Mouse (Mus musculus): ENCODE data around the gene Frs2.

Gene Frs2

DNA sequence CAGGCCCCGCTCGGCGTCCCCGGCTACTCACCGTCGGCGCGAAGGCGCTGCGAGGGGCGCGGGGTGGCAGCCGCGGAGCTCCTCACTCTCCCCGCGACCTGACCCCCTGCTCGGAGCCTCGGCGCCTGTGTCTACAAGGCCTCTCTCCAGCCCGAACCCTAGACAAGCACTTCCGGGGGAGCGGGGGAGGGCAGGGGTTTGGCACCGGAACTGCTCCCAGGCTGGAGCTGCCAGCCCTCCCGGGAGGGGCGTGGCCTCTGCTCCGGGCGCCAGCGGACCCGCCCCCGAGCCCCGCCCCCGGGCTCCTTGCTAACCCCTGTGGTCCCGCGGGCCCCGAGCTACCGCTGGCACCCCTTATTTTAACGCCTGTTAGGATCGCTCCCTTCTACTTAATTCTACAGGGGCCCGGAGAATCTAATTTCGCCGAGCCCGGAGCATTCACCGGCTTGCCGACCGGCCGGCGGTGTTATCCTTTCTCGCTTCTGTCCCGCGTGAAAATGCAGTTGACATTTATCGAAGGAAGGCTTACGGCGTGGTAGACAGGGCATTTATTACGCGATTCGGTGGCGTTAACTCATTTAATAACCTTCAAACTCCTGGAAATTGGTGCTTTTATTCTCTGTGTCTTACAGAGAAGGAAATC is at the start of gene Frs2:
Frs2 (minus strand) TSS at position 174 of the 643 bp plus-strand sequence.
- DNase-seq (ENCODE audit: low spot score in 2 of 2), result peak; percentile 95 to 96

- no peak for DNase-seq (ENCODE audit: low spot score in 2 of 2)
Measured at GRCm38 (mm10) chr10:117196696-117197095, 48.4 kb upstream of the Frs2 start.

- DNase-seq (ENCODE audit: low spot score in 2 of 2), result no peak
Measured at GRCm38 (mm10) chr10:117195748-117196147, 47.4 kb upstream of the Frs2 start.

DNA sequence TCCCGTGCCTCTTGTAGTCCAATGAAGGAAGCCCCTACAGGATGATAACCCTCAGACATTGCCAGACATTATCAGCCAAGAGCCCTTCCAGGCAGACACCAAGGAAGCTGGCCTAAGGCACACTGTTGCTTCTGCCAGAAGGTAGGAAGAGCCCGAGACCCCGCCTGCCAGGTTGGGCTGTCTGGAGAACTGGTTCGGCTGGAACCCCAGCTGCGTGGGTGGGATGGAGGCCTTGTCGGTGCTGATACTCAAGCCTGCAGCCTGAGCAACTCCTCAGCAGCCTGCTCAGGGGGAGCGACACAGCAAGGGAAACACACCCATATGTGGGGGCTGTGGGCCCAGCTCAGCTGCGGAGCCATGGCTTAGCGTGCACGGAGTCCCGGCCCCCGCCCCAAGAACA is 46.7 kb upstream of the Frs2 start:
- no peak for DNase-seq (ENCODE audit: low spot score in 2 of 2)

- no peak for DNase-seq (ENCODE audit: low spot score in 2 of 2)
Measured at GRCm38 (mm10) chr10:117193364-117193763, 45.0 kb upstream of the Frs2 start.

- no peak for DNase-seq (ENCODE audit: low spot score in 2 of 2)
Measured at GRCm38 (mm10) chr10:117185399-117186089, 37.2 kb upstream of the Frs2 start.

GRCm38 (mm10) chr10:117181098-117181497 is 32.8 kb upstream of the Frs2 start:
- no peak for DNase-seq (ENCODE audit: low spot score in 2 of 2)

- no peak for DNase-seq (ENCODE audit: low spot score in 2 of 2)
Measured at GRCm38 (mm10) chr10:117174645-117175044, 26.3 kb upstream of the Frs2 start.

DNA sequence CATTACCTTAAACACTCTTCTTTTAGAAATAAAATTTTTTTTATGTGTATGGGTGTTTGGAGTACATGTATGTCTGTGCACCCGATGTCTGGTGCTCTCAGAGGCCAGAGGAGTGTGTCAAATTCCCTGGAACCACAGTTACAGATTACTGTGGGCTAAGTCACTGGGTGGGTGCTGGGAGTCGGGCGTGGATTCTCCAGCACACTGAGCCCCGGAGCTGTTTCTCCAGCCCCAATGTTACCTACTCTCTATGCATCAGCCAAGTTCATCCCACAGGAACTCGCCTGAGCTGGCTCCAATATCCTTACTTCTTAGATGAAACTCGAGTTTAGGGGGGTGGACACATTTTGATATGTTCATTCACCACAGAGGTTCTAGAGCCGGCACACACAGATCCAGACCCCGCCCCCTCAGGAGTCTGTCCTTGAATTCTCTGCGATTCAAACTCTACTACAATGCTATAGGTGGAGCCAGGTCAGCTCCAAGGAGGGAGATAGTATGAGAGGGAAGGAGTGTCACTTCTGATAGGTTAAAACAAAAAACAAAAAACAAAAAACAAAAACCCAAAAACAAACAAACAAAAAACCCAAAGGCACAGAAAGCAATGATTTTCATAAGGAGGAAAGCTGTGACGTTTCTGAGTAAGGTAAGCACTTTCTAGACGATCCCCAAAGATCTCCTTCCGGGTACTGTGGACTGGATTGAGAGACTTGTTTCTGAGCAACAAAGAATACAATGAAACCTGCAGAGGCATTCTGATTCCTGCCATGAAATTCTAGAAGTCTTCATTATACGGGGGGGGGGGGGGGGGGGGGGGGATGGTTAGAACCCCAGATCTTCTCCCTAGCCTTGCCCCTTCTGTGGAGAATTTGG is 25.5 kb upstream of the Frs2 start:
- DNase-seq (ENCODE audit: low spot score in 2 of 2), result no peak

- no peak for DNase-seq (ENCODE audit: low spot score in 2 of 2)
Measured at GRCm38 (mm10) chr10:117173111-117173510, 24.8 kb upstream of the Frs2 start.

DNA sequence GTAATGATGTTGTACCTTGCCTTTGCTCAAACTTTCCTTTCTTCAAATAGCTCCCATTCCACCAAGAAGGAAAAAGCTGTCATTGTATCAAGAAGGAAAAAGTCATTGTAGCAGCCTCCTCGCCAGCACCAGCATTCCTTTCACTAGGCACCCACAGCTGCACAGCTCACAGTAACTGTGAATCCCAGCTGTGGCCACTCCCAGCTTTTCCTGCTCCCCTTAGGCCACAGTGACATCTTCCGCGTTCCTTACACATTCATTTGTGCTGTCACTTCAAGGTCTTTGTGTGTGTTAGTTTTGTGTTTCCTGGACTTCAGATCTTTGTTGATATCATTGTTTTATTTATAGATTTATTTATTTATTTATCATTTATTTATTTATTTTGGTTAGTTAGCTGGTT is 23.7 kb upstream of the Frs2 start:
- DNase-seq (ENCODE audit: low spot score in 2 of 2), result no peak

DNA sequence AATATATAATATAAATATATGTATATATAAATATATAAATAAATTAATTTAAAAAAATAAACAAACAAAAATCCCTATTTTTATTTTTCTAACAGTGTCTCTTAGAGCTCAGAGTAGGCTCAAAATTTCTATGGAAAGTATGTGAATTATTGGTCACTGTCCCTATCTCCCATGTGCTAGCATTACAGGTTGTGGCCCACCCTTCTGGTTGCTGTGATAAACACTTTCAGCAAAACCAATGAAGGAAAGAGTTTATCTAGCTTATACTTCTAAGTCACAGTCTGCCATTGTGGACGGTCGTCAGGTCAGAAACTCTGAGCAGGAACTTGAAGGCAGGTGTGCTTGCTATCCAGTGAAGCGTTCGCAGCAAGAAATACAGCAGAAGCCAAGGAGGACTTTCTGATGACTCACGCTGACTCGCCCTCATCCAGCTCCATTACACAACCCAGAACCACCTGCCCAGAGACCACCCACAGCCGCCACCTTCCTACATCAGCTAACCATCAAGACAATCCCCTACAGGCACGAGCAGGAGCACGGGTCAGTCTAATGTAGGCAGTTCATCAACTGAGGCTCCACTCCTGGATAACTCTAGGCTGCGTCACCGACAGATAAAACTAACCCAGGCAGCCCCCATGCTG is 18.6 kb upstream of the Frs2 start:
- DNase-seq (ENCODE audit: low spot score in 2 of 2), result no peak

- DNase-seq (ENCODE audit: low spot score in 2 of 2), result no peak
Measured at GRCm38 (mm10) chr10:117162662-117163061, 14.3 kb upstream of the Frs2 start.

GRCm38 (mm10) chr10:117160099-117160498 is 11.8 kb upstream of the Frs2 start:
- DNase-seq (ENCODE audit: low spot score in 2 of 2), result no peak

GRCm38 (mm10) chr10:117152247-117152646 is 3.9 kb upstream of the Frs2 start:
- DNase-seq (ENCODE audit: low spot score in 2 of 2), result no peak

DNA sequence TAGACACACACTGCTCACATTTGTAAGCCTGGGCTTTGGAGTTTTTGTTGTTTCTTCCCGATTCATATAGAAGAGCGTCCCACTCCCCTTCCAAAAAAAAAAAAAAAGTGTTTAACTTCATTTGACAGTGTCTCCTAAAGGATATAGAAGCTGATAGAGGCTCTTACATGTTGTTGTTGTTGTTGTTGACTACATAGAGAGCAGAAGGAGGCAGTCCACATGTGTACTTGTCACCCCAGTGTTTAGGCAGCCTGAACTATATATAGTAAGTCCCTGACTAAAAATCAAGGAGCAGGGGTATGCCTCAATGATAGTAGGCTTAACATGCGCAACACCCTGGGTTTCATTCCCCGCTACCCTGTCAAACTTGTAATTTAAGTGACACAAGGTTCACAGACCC is 3.3 kb upstream of the Frs2 start:
- DNase-seq (ENCODE audit: low spot score in 2 of 2), result no peak

- DNase-seq (ENCODE audit: low spot score in 2 of 2), result peak in 1 of 2 experiments; percentile 55
Measured at GRCm38 (mm10) chr10:117151241-117151640, 2.9 kb upstream of the Frs2 start.

DNA sequence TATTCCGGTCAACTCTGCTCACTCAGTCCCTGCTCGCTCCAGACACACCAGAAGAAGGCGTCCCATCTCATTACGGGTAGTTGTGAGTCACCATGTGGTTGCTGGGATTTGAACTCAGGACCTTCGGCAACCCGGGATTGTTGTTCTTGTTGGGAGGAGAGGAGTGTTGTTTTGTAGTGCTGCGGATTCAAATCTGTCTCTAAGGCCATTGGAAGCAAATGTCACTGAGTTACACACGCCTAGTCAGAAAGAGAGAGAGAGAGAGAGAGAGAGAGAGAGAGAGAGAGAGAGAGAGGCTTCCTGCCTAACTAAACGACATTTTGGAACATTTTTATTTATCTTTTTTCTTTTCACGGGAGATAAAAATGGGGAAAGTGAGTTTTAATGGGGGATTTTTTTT is 2.4 kb upstream of the Frs2 start:
- DNase-seq (ENCODE audit: low spot score in 2 of 2), result no peak

DNA sequence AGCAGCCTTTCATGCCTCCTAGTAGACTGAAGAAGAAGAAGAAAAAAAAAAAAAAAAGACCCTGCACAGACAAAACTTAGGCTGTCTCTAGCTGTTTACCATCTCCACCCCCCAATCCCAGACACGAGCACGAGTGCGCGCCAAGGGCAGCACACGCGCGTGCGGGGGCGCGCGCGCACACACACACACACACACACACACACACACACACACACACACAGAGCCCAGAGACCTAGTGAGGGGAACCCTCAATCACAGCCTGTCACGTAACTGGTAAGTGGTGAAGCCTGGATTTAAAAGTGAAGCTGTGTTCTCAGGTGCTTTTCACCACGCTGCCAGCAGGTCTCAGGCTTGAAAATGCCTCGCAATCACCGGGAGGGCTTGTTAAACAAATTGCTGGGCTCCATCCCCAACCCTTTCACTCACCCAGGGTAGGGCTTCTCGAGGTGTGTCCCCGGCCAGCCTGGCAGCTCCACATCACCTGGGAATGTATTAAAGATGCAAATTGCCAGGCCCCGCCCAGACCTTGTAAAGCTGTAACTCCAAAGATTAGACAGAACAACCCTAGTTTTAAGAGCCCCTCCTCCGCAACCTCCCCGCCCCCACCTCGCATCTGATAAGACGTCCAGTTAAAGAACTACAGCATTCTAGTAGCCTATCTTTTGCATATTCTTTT is 1.7 kb upstream of the Frs2 start:
- DNase-seq (ENCODE audit: low spot score in 2 of 2), result peak in 1 of 2 experiments; percentile 55

- DNase-seq (ENCODE audit: low spot score in 2 of 2), result no peak
Measured at GRCm38 (mm10) chr10:117149241-117149640, 907 bp upstream of the Frs2 start.
